Mouse (Mus musculus) embryo, embryonic 11.5 days (tissue): Measurements from ENCODE around the gene Olfr1150-ps1.

ENCODE experiments used
- DNase-seq: peaks from one replicate; pipeline ENCODE4 v3.0.0-alpha.2; 2012; ENCODE audit warnings: low read depth, low spot score

Olfr1150-ps1 gene

DNA sequence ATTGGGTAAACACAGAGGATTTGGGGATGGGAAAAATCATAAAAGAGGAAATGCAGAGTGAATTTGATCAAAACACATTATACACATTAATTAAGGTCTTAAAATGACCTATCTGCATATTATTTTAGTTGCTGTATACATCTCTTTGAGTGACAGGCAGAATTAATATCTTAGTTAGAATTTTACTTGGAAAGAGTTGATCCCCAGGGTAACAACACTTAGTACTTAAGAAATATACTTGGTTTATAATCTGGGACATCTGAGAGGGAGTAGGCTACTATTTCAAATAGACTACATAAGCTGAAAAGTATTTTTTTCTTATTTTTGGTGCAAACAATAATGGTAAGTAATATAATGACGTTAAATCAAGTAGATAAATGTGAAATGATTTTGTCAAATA, at the start of gene Olfr1150-ps1:
Gene Olfr1150-ps1, plus strand, starts transcription at position 301 of the 400 bp plus-strand sequence.
- DNase-seq: no peak

DNA sequence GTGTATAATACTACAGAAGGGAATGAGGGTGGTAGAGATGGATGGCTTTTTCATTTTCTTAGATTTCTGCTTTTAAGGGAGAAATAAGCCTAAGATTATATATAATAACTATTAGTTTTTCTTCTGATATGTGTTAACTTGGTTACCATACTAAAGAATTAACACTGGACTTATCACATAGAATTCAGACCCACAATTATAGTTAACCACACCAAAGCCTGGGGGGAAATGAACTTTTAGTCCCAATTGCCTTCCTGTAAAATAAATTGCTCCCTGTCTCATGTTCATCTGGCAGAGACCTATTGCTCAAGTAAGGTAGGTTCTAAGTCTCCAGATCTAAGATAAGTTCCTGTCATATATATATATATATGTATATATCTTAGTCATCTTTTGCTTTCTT, 43.5 kb upstream of the Olfr1150-ps1 start, which contains the start of gene Olfr1143:
Gene Olfr1143, plus strand, starts transcription at position 301 of the 400 bp plus-strand sequence.
- DNase-seq: no peak

DNA sequence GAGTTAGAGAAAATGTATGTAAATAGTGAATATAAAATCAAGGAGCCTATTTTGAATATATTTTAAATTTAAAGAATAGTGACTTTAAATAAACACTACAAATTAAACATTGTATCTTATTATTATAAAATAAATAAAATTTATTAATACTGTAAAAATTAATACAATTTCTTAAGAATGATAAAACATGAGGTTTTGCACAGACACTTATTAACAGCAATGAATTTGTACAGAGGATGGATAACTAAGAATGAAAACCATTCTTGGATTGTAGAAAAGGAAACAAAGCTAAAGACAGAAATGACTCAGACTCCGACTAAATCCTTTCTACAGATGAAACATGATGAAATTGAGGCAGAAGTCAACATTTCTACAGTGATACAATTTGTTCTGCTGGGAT, 34.3 kb upstream of the Olfr1150-ps1 start, which contains the start of gene Olfr1145:
Gene Olfr1145, plus strand, starts transcription at position 301 of the 400 bp plus-strand sequence.
- no peak for DNase-seq

DNA sequence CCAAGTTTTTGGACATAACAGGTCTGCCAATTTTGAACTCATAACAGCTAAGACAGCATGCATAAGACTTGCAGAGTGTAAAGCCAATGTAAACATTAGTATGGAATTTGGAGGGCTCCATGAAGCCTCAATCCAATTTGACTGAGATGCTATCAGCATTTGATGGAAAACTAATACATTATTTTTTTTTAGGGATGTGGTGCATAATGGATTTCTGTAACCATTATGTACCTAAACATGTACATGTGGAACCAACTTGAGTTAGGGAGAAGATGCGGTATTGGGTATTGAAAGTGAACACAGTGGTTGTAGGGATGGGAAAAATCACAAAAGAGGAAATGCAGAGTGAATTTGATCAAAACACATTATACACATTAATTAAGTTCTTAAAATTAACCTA, 13.6 kb upstream of the Olfr1150-ps1 start, which contains the start of gene Olfr1148:
Gene Olfr1148, plus strand, starts transcription at position 301 of the 400 bp plus-strand sequence.
- no peak for DNase-seq

GRCm38 (mm10) chr2:87855562-87855961, 11.8 kb downstream of the Olfr1150-ps1 start, which contains the start of gene Olfr1151:
TSS of gene Olfr1151 (plus strand) at chr2:87855862.
- DNase-seq: no peak

GRCm38 (mm10) chr2:87866192-87866591, 22.4 kb downstream of the Olfr1150-ps1 start, which contains the start of gene Olfr1152:
TSS of gene Olfr1152 (plus strand) at chr2:87866492.
- DNase-seq: no peak

- no peak for DNase-seq
These were observed 50.9 kb downstream of the Olfr1150-ps1 start, which contains the start of gene Olfr1153 for GRCm38 (mm10) chr2:87894662-87895061. TSS of gene Olfr1153 (plus strand) at chr2:87894962.
